Mouse (Mus musculus): ENCODE data around the gene Arhgap17. TPM values are rescaled to one million over a fixed set of nuclear protein-coding genes. Genes with fewer than 3 reads are reported as not detected.

The Arhgap17 gene
- total and polyA plus RNA-seq, 3 experiments = 6.7 to 56.1 (median 7.4) TPM

DNA sequence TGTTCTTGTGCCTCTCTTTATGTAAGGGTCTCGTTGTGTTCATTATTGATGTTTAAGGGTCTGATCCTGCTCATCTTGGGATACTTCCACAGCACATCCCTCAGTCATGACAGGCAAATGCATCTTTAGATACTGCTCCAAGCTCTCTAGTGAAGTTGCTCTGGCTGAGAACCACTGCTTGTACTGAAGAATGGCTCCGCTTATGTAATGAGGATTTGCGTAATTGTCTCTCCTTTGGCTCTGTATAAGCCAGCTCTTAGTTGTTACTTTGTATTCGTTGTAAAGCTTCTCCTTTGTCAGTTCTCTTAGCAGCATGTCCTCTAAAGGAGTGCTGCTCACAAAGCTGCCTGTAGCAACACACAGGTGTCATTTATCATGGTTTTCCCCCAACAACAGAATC lies 37.3 kb upstream of the Arhgap17 start:
- DNase-seq (ENCODE audit: extremely low read depth) = no peak
- no peak overlapping the region for H3K27ac ChIP-seq (ENCODE audit: insufficient read depth, low read depth)
- dilution Hi-C loops (cut with MboI; ENCODE audit: extremely low pct_ligation_motif_present, extremely low pct_unique_long_range_greater_than_20kb, low sequenced_read_pairs) = no loop called here
- H3K36me3 ChIP-seq (replicated peaks in 1 of 2; ENCODE audit: control insufficient read depth in 1 of 2, insufficient read depth in 1 of 2, low read length in 1 of 2) = peaks cover 16 to 54% of the 10 kb centered on the region in 2 experiments
- no peak overlapping the region for H3K9ac ChIP-seq (ENCODE audit: insufficient read depth, low read depth)
- peaks cover 14 to 33% of the 10 kb centered on the region in 2 experiments for H3K4me1 ChIP-seq (ENCODE audit: control insufficient read depth in 1 of 2, insufficient read depth in 2 of 2)
- TF ChIP-seq CHD2 (IDR thresholded peaks at IDR 0.05; ENCODE audit: low read length) = no peak
- TF ChIP-seq MEF2A (IDR thresholded peaks at IDR 0.05; ENCODE audit: borderline replicate concordance, low read depth, low read length) = no peak
- TF ChIP-seq CHD1 (IDR thresholded peaks at IDR 0.05; ENCODE audit: low read depth, low read length) = no peak
- TF ChIP-seq POLR2AphosphoS2 (IDR thresholded peaks at IDR 0.05; ENCODE audit: low read depth, low read length) = no peak
- TF ChIP-seq JUND (conservative IDR thresholded peaks at IDR 0.05; ENCODE audit: low read depth, low read length) = no peak
- TF ChIP-seq POLR2A (IDR thresholded peaks at IDR 0.05; ENCODE audit: low read depth, low read length) = no peak
- no peak for TF ChIP-seq ZKSCAN1 (IDR thresholded peaks at IDR 0.05; ENCODE audit: borderline replicate concordance, low read depth, low read length)
- no peak for TF ChIP-seq MAZ (IDR thresholded peaks at IDR 0.05; ENCODE audit: low read depth, low read length)
- TF ChIP-seq MYC (IDR thresholded peaks at IDR 0.05; ENCODE audit: low read depth, low read length) = no peak
- no peak for TF ChIP-seq SMC3 (IDR thresholded peaks at IDR 0.05; ENCODE audit: low read depth, low read length)
- TF ChIP-seq ZMIZ1 (IDR thresholded peaks at IDR 0.05; ENCODE audit: low read depth, low read length) = no peak
- TF ChIP-seq NELFE (IDR thresholded peaks at IDR 0.05; ENCODE audit: low read depth, low read length) = no peak
- no peak for TF ChIP-seq ETS1 (conservative IDR thresholded peaks at IDR 0.05; ENCODE audit: low read depth, low read length)
- TF ChIP-seq BHLHE40 (IDR thresholded peaks at IDR 0.05; ENCODE audit: low read depth, low read length) = no peak
- TF ChIP-seq HCFC1 (IDR thresholded peaks at IDR 0.05; ENCODE audit: low read depth, low read length) = no peak
- no peak for TF ChIP-seq SIN3A (IDR thresholded peaks at IDR 0.05; ENCODE audit: low read length)
- TF ChIP-seq MXI1 (IDR thresholded peaks at IDR 0.05; ENCODE audit: low read depth, low read length) = no peak
- TF ChIP-seq TBP (conservative IDR thresholded peaks at IDR 0.05; ENCODE audit: low read depth, low read length) = no peak
- TF ChIP-seq CTCF (conservative IDR thresholded peaks at IDR 0.05 in 1 of 2, IDR thresholded peaks at IDR 0.05 in 1 of 2; ENCODE audit: low read depth in 2 of 2, low read length in 2 of 2) = no peak
- no peak for TF ChIP-seq ELF1 (IDR thresholded peaks at IDR 0.05; ENCODE audit: low read depth, low read length)
- H3K27me3 ChIP-seq (replicated peaks) = no peaks in the 10 kb centered on the region
- in situ Hi-C loops (cut with MboI; ENCODE audit: low pct_ligation_motif_present, low pct_unique_long_range_greater_than_20kb, low sequenced_read_pairs) = no loop called here
- H3K9me3 ChIP-seq (replicated peaks; ENCODE audit: low read length) = no peaks in the 10 kb centered on the region
- no peak overlapping the region for H3K4me2 ChIP-seq (ENCODE audit: insufficient read depth, low read depth, poor library complexity, severe bottlenecking)
- H3K79me2 ChIP-seq (replicated peaks; ENCODE audit: control insufficient read depth, extremely low read depth, insufficient read depth, poor library complexity, severe bottlenecking) = no peaks in the 10 kb centered on the region
- H3K4me3 ChIP-seq (replicated peaks in 1 of 3; ENCODE audit: low read depth in 2 of 3, low read length in 2 of 3, poor library complexity in 1 of 3) = no peak overlapping the region

DNA sequence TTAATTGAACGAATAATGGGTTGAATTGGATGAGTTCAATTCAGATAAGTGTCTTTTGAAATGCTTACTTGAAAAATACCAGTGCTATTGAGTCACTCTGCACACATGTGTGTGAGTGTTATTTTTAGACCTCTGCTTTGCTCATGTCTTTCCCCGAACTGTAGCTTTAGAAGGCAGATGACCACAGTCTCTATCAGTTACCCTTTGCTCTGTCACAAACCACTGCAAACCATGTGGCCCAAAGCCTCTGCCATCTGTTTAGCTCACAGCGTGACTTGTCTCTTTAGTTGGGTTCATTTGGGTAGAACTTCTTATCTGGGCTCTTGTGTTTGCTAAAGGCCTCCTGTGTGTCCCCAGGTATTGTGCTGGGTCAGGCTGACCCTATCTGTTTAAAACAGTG lies 35.9 kb upstream of the Arhgap17 start:
- H3K4me3 ChIP-seq (replicated peaks in 1 of 3; ENCODE audit: low read depth in 2 of 3, low read length in 2 of 3, poor library complexity in 1 of 3) = no peak overlapping the region
- no peaks in the 10 kb centered on the region for H3K79me2 ChIP-seq (replicated peaks; ENCODE audit: control insufficient read depth, extremely low read depth, insufficient read depth, poor library complexity, severe bottlenecking)
- peak; percentile 58 for DNase-seq (ENCODE audit: extremely low read depth)
- H3K4me1 ChIP-seq (ENCODE audit: control insufficient read depth in 1 of 2, insufficient read depth in 2 of 2) = peaks cover 14 to 33% of the 10 kb centered on the region in 2 experiments
- peak overlapping the region; percentile 5; the same call in 1 of the 2 replicates for H3K9ac ChIP-seq (ENCODE audit: insufficient read depth, low read depth)
- no peaks in the 10 kb centered on the region for H3K9me3 ChIP-seq (replicated peaks; ENCODE audit: low read length)
- H3K4me2 ChIP-seq (ENCODE audit: insufficient read depth, low read depth, poor library complexity, severe bottlenecking) = no peak overlapping the region
- no peaks in the 10 kb centered on the region for H3K27me3 ChIP-seq (replicated peaks)
- dilution Hi-C loops (cut with MboI; ENCODE audit: extremely low pct_ligation_motif_present, extremely low pct_unique_long_range_greater_than_20kb, low sequenced_read_pairs) (no loop called here), in situ Hi-C loops (cut with MboI; ENCODE audit: low pct_ligation_motif_present, low pct_unique_long_range_greater_than_20kb, low sequenced_read_pairs) (no loop called here)
- peaks cover 11 to 53% of the 10 kb centered on the region in 2 experiments for H3K36me3 ChIP-seq (replicated peaks in 1 of 2; ENCODE audit: control insufficient read depth in 1 of 2, insufficient read depth in 1 of 2, low read length in 1 of 2)
- H3K27ac ChIP-seq (ENCODE audit: insufficient read depth, low read depth) = no peak overlapping the region
- TF ChIP-seq MYC (IDR thresholded peaks at IDR 0.05; ENCODE audit: low read depth, low read length) = peak; percentile 86
- no peak for TF ChIP-seq GABPA (IDR thresholded peaks at IDR 0.05; ENCODE audit: insufficient replicate concordance, low read depth, low read length)
- TF ChIP-seq JUN (IDR thresholded peaks at IDR 0.05; ENCODE audit: insufficient read depth, low read depth, low read length) = no peak
- no peak for TF ChIP-seq E2F4 (IDR thresholded peaks at IDR 0.05; ENCODE audit: insufficient replicate concordance, low read depth, low read length)
- peak; percentile 94 for TF ChIP-seq MEF2A (IDR thresholded peaks at IDR 0.05; ENCODE audit: borderline replicate concordance, low read depth, low read length)
- no peak for TF ChIP-seq ELF1 (IDR thresholded peaks at IDR 0.05; ENCODE audit: low read depth, low read length)
- TF ChIP-seq POLR2A (IDR thresholded peaks at IDR 0.05; ENCODE audit: low read depth, low read length) = no peak
- TF ChIP-seq SIN3A (IDR thresholded peaks at IDR 0.05; ENCODE audit: low read length) = peak; percentile 25; the same call in 1 of the 2 replicates
- TF ChIP-seq EP300 (IDR thresholded peaks at IDR 0.05; ENCODE audit: low read length) = no peak
- no peak for TF ChIP-seq PAX5 (IDR thresholded peaks at IDR 0.05; ENCODE audit: low read length)
- no peak for TF ChIP-seq NRF1 (IDR thresholded peaks at IDR 0.05; ENCODE audit: low read depth, low read length)
- TF ChIP-seq BHLHE40 (IDR thresholded peaks at IDR 0.05; ENCODE audit: low read depth, low read length) = peak; percentile 58
- TF ChIP-seq ZMIZ1 (IDR thresholded peaks at IDR 0.05; ENCODE audit: low read depth, low read length) = no peak
- TF ChIP-seq NELFE (IDR thresholded peaks at IDR 0.05; ENCODE audit: low read depth, low read length) = no peak
- no peak for TF ChIP-seq MAZ (IDR thresholded peaks at IDR 0.05; ENCODE audit: low read depth, low read length)
- no peak for TF ChIP-seq MAFK (IDR thresholded peaks at IDR 0.05; ENCODE audit: insufficient replicate concordance, low read length)
- TF ChIP-seq ZNF384 (IDR thresholded peaks at IDR 0.05; ENCODE audit: low read depth, low read length) = no peak
- no peak for TF ChIP-seq CHD1 (IDR thresholded peaks at IDR 0.05; ENCODE audit: low read depth, low read length)
- TF ChIP-seq MAX (IDR thresholded peaks at IDR 0.05; ENCODE audit: low read length) = peak; percentile 82
- TF ChIP-seq ETS1 (conservative IDR thresholded peaks at IDR 0.05; ENCODE audit: low read depth, low read length) = peak; percentile 66
- no peak for TF ChIP-seq CHD2 (IDR thresholded peaks at IDR 0.05; ENCODE audit: low read length)
- no peak for TF ChIP-seq CTCF (conservative IDR thresholded peaks at IDR 0.05 in 1 of 2, IDR thresholded peaks at IDR 0.05 in 1 of 2; ENCODE audit: low read depth in 2 of 2, low read length in 2 of 2)
- no peak for TF ChIP-seq ZKSCAN1 (IDR thresholded peaks at IDR 0.05; ENCODE audit: borderline replicate concordance, low read depth, low read length)
- TF ChIP-seq POLR2AphosphoS2 (IDR thresholded peaks at IDR 0.05; ENCODE audit: low read depth, low read length) = no peak
- TF ChIP-seq USF2 (conservative IDR thresholded peaks at IDR 0.05; ENCODE audit: low read depth, low read length) = no peak
- no peak for TF ChIP-seq RCOR1 (conservative IDR thresholded peaks at IDR 0.05; ENCODE audit: low read depth, low read length)

Data from CH12.LX (cell line).